Mouse (Mus musculus): ENCODE measurements around the gene Zbtb38. TPM values are rescaled to one million over a fixed set of nuclear protein-coding genes. Genes with fewer than 3 reads are reported as not detected.

Zbtb38 gene
- polyA plus RNA-seq, 1 experiment: 24.0 TPM

DNA sequence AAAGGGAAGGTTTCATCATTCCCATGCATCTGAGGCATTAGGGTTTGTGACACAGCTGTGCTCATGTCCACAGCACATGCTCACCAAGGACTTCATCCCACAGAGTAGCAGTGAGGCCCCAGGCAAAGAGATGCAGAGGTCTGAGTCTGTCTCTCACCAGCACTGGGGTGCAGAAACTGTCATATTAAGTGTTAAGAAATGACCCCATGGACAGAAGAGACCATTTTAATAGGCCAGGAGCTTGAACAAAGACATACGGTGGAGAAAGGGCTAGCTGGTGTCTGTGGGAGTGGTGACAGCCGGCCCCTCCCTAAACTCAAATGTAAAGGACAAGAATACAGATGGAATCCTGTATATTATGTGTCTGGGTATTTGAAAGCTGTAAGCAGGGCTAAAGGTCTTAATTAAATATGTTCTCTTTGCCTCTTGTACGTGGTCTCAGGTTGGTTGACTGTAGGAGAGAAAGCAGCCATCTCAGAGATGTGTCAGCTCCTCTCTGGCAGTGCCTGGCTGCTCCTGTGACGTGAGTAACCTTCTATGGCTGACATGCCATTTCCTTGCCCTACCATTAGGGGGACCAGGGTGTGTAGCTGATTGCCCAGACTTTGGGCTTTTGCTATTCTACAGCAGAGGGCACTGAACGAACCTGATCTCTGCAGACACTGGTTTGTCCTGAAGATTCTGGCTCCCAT, 77.4 kb downstream of the Zbtb38 start:
- no peak overlapping the region for H3K27ac ChIP-seq (ENCODE audit: insufficient read depth, low read depth, low read length)
- H3K4me1 ChIP-seq (ENCODE audit: control insufficient read depth, insufficient read depth, low read length): no peaks in the 10 kb centered on the region
- H3K4me3 ChIP-seq (ENCODE audit: insufficient read depth, low read length): no peak overlapping the region
- no peak for TF ChIP-seq POLR2A (IDR thresholded peaks at IDR 0.05; ENCODE audit: borderline replicate concordance, low read depth, low read length)
- peak; percentile 31 for TF ChIP-seq CTCF (IDR thresholded peaks at IDR 0.05; ENCODE audit: low read depth, low read length)

DNA sequence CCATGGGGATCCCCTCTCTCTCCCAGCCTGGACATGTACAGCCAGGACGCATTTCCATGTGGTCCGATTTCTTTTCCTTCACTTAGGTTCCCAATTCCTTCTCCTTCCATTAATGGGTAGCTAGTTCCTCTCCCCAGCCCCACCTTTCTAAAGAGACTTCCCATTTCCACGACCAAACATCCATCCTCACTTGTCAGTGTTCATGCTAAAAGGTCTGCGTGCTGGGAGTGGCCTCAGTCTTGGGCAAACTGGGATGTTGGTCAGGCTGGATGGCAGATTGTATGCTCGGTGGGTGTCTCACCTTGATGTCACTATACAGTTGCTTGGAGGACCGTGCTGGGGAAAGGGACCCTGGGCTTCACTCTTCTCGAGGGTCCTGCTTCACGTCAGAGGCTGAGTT, 78.3 kb downstream of the Zbtb38 start:
- no peak for TF ChIP-seq POLR2A (IDR thresholded peaks at IDR 0.05; ENCODE audit: borderline replicate concordance, low read depth, low read length)
- no peak for TF ChIP-seq CTCF (IDR thresholded peaks at IDR 0.05; ENCODE audit: low read depth, low read length)
- no peak overlapping the region for H3K4me3 ChIP-seq (ENCODE audit: insufficient read depth, low read length)
- no peak overlapping the region for H3K27ac ChIP-seq (ENCODE audit: insufficient read depth, low read depth, low read length)
- H3K4me1 ChIP-seq (ENCODE audit: control insufficient read depth, insufficient read depth, low read length): 0 out of 2 replicates have a peak, but pooled peaks cover 3% of the 10 kb centered on the region

DNA sequence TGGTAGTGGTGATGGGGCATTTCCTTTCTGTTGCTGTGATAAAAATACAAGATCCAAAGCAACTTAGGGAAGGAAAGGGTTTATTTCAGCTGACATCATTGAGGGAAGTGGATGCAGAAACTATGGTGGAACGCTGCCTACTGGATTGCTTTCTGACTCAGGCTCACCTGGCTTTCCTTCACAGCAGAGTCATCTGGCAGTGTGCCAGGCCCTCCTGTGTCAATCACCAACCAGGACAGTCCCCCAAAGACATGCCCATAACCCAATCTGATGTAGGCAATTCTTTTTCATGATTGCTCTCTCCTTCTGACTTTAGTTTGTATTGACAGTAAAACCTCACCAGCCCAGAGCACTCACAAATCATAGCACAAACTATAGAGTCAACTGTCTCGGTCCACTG, 80.2 kb downstream of the Zbtb38 start:
- no peak overlapping the region for H3K4me3 ChIP-seq (ENCODE audit: insufficient read depth, low read length)
- 0 out of 2 replicates have a peak, but pooled peaks cover 3% of the 10 kb centered on the region for H3K4me1 ChIP-seq (ENCODE audit: control insufficient read depth, insufficient read depth, low read length)
- TF ChIP-seq CTCF (IDR thresholded peaks at IDR 0.05; ENCODE audit: low read depth, low read length) (no peak), POLR2A (IDR thresholded peaks at IDR 0.05; ENCODE audit: borderline replicate concordance, low read depth, low read length) (no peak)

DNA sequence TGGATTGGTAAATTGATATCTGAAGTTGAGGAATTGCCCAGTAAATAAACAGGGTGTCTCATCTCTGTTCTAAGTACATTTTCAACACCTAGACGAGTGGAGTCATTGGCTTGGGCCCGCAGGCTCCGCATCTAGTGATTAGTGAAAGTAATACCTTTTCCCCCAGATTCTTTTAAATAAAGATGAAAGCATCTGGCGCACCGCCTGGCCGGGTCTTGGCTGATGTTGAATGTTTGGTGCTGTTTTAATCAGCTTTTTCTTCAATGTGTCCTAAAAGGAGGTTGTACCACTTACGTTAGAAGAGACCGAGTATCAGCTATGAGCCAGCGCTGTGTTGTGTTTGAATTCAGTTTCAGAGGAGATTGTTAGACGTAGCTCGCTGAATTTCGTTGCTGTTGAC, 81.4 kb downstream of the Zbtb38 start:
- TF ChIP-seq POLR2A (IDR thresholded peaks at IDR 0.05; ENCODE audit: borderline replicate concordance, low read depth, low read length) (no peak), CTCF (IDR thresholded peaks at IDR 0.05; ENCODE audit: low read depth, low read length) (no peak)
- no peak overlapping the region for H3K27ac ChIP-seq (ENCODE audit: insufficient read depth, low read depth, low read length)
- H3K4me1 ChIP-seq (ENCODE audit: control insufficient read depth, insufficient read depth, low read length): 0 out of 2 replicates have a peak, but pooled peaks cover 3% of the 10 kb centered on the region
- no peak overlapping the region for H3K4me3 ChIP-seq (ENCODE audit: insufficient read depth, low read length)

More for the DNA sequence above, 80.2 kb downstream of the Zbtb38 start:
- H3K27ac ChIP-seq (ENCODE audit: insufficient read depth, low read depth, low read length): no peak overlapping the region

DNA sequence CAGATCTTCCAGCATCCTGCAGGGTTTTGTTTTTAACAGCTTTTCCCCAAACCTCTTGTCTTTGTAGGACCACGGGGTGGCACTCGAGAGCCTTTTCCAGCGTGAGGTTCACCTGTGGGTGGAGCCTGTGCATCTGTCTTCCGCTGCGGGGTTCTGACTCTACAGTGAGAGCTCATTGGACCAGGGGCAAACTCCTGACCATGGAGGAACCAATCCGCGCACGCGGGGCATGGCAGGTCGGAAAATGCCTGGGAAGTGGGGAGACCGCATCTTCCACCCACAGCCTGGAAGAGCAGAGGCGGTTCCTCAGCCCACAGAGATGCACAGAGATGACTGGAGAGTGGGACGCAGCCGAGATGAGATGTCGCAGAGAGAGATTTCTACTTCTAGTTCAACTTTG, 82.8 kb downstream of the Zbtb38 start:
- peak overlapping the region; percentile 33; the same call in 1 of the 2 replicates for H3K4me3 ChIP-seq (ENCODE audit: insufficient read depth, low read length)
- H3K4me1 ChIP-seq (ENCODE audit: control insufficient read depth, insufficient read depth, low read length): 0 out of 2 replicates have a peak, but pooled peaks cover 3% of the 10 kb centered on the region

DNA sequence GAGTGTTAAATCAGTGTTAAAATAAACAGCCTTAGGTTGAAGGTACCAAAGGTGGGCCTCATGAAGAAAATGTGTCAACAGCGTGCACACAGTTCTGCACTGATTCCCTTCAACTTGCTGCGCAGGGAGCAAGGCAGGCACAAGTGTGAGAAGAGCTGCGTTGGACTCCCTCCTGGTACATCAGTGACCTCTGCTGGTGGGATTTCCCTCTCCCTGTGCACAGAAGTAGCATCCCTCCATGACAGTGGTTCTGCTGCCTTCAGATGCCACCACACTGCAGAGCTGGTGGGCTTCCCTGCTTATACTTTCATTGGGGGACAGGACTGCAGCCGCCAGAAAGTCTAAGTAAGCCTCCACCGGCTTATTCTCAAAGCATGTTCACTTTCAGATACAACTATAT, 84.0 kb downstream of the Zbtb38 start:
- Histone ChIP-seq H3K4me1 (ENCODE audit: control insufficient read depth, insufficient read depth, low read length) (0 out of 2 replicates have a peak, but pooled peaks cover 3% of the 10 kb centered on the region), H3K4me3 (ENCODE audit: insufficient read depth, low read length) (no peak overlapping the region), H3K27ac (ENCODE audit: insufficient read depth, low read depth, low read length) (no peak overlapping the region)
- TF ChIP-seq CTCF (IDR thresholded peaks at IDR 0.05; ENCODE audit: low read depth, low read length): no peak
- TF ChIP-seq POLR2A (IDR thresholded peaks at IDR 0.05; ENCODE audit: borderline replicate concordance, low read depth, low read length): no peak

More for the DNA sequence above, 82.8 kb downstream of the Zbtb38 start:
- H3K27ac ChIP-seq (ENCODE audit: insufficient read depth, low read depth, low read length): peak overlapping the region; percentile 26
- peak; percentile 75 for TF ChIP-seq CTCF (IDR thresholded peaks at IDR 0.05; ENCODE audit: low read depth, low read length)
- no peak for TF ChIP-seq POLR2A (IDR thresholded peaks at IDR 0.05; ENCODE audit: borderline replicate concordance, low read depth, low read length)

DNA sequence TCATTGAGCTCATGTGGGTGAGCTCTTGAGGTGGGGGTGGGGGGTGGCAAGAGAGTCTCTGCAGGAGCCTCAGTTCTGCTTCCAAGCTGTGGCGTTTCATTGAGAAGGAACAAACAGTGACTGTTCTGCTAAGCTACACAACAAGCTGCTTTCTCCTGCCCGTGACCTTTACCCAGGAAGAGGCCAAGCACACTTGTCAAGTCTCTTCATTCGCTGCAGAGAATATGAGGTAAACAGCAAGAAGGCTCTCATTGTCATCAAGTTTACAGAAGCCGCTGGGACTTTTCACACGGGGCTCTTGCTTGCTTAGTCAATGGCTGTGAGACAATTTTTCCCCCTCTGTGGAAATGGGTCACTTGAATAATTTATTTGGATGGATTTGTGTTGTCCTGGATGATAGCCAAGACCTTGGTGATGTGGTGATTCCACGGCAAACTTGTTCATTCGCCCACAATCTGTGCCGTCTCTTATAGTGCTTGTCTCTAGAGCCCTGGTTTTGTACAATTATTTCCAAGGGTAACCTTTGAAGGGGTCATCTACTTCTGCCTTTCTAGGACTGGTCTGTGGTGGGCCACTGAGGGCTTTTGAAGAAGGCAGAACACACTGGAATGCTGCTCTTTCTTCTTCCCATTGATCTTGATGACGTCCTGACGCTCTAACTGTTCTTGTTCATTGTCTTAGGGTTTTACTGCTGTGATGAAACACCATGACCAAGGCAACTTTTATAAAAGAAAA, 92.0 kb downstream of the Zbtb38 start:
- Histone ChIP-seq H3K4me1 (ENCODE audit: control insufficient read depth, insufficient read depth, low read length) (no peaks in the 10 kb centered on the region), H3K4me3 (ENCODE audit: insufficient read depth, low read length) (no peak overlapping the region), H3K27ac (ENCODE audit: insufficient read depth, low read depth, low read length) (no peak overlapping the region)
- TF ChIP-seq POLR2A (IDR thresholded peaks at IDR 0.05; ENCODE audit: borderline replicate concordance, low read depth, low read length) (no peak), CTCF (IDR thresholded peaks at IDR 0.05; ENCODE audit: low read depth, low read length) (no peak)

DNA sequence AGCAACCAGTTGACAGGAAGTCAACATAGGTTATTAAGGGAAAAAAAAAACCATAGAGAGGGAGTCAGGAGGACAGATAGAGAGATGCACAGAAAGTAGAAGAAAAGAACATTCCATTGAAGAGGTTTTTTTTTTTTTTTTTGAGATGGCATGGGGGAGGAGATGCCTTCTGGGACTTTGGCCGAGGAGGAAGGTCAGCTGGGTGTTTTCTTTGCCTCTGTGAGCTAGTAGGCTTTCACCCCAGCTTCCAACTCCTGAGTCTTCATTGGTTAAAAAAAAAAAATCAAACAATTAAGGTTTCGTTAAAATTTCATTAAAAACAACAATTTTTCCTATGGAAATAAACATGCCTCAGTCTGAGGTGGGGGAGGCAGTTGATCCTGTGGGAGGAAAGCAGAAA, 92.8 kb downstream of the Zbtb38 start:
- Histone ChIP-seq H3K4me1 (ENCODE audit: control insufficient read depth, insufficient read depth, low read length) (no peaks in the 10 kb centered on the region), H3K27ac (ENCODE audit: insufficient read depth, low read depth, low read length) (no peak overlapping the region), H3K4me3 (ENCODE audit: insufficient read depth, low read length) (no peak overlapping the region)
- TF ChIP-seq POLR2A (IDR thresholded peaks at IDR 0.05; ENCODE audit: borderline replicate concordance, low read depth, low read length) (no peak), CTCF (IDR thresholded peaks at IDR 0.05; ENCODE audit: low read depth, low read length) (no peak)

DNA sequence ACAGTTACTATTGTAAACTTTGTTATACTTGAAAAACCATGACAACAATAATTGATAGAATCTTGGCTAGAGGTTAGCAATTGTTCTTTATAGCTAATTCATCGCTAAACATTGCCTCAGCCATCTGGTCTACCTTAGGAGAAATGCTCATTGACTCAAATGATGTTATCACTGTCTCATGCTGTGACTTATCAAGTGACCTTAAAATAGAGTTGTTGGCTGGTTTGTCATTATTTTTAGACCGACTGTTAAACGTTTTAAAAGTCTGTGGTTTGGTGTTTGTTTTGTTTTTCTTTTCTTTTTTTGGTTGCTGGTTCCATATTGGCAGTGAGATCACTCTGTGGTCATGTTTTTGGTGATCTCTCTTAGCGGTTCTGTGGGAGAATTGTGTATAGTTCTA, 99.1 kb downstream of the Zbtb38 start:
- Histone ChIP-seq H3K4me3 (ENCODE audit: insufficient read depth, low read length) (no peak overlapping the region), H3K4me1 (ENCODE audit: control insufficient read depth, insufficient read depth, low read length) (peaks cover 22% of the 10 kb centered on the region), H3K27ac (ENCODE audit: insufficient read depth, low read depth, low read length) (no peak overlapping the region)
- TF ChIP-seq CTCF (IDR thresholded peaks at IDR 0.05; ENCODE audit: low read depth, low read length) (no peak), POLR2A (IDR thresholded peaks at IDR 0.05; ENCODE audit: borderline replicate concordance, low read depth, low read length) (no peak)

DNA sequence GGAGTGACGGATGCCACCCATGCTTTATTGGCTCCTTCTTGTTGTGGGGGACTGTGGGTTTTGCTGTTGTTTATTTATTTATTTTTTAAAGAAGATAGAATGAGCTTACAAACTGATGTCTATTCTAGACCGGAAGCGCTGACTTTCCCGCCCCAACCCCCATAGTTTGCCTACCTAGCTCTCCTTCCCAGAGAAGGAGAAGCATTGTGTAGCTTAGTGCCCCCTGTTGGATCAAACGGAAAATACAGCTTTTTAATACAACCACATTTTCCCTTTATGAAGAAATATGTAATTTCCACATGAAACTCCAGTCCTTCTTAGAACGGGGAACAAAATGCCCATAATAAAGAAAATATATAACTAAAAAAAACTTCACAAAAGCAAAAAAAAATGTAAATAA, 99.9 kb downstream of the Zbtb38 start:
- Histone ChIP-seq H3K27ac (ENCODE audit: insufficient read depth, low read depth, low read length) (no peak overlapping the region), H3K4me3 (ENCODE audit: insufficient read depth, low read length) (no peak overlapping the region), H3K4me1 (ENCODE audit: control insufficient read depth, insufficient read depth, low read length) (peaks cover 22% of the 10 kb centered on the region)
- no peak for TF ChIP-seq POLR2A (IDR thresholded peaks at IDR 0.05; ENCODE audit: borderline replicate concordance, low read depth, low read length)
- TF ChIP-seq CTCF (IDR thresholded peaks at IDR 0.05; ENCODE audit: low read depth, low read length): peak; percentile 71
